Mouse (Mus musculus): ENCODE measurements around the gene Olfr844. TPM values are rescaled to one million over a fixed set of nuclear protein-coding genes. Genes with fewer than 3 reads are reported as not detected.

Olfr844 gene
- polyA plus RNA-seq (2015; fragmentation: Nextera tagmentation; extraction: Ambion mirVana): not detected in 2 replicates

DNA sequence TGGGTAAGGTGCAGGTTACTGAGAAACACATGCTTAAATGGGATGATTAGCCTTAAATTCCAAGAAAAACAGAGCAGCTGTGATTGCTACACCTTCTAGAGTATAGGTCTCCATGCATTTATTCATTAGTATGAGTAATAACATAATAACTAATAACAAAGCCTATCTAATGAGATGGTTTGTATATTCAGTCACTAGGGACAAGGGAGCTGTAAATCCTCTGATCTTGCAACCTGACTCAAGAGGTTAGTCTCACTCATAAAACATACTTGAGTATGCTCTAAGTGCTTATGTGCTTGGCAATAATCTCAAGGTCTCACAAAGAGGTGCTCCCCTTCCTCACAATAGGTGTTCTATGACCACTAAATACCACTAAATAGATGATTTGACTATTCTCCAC lies at the start of gene Olfr844:
Gene Olfr844, plus strand, starts transcription at position 301 of the 400 bp plus-strand sequence.

DNA sequence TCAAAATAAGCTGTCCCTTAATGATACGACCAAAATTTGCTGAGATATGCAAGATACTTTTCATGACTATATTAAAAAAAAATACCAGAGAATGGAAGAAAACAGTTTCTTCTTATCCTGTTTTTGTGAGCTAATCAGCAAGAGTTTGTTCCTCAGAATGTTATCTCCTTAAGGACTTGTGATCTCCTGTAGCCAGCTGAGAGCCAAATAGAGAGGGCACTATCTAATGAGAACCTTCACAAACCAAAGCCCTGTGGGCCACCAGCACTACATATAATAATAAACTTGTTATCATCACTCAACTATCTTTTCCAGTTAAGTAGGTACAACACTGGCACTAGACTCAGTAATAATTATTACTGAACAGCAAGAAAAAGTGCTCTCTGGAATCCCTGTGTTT lies 20.0 kb downstream of the Olfr844 start, which contains the start of gene Olfr845:
Gene Olfr845, plus strand, starts transcription at position 301 of the 400 bp plus-strand sequence.

DNA sequence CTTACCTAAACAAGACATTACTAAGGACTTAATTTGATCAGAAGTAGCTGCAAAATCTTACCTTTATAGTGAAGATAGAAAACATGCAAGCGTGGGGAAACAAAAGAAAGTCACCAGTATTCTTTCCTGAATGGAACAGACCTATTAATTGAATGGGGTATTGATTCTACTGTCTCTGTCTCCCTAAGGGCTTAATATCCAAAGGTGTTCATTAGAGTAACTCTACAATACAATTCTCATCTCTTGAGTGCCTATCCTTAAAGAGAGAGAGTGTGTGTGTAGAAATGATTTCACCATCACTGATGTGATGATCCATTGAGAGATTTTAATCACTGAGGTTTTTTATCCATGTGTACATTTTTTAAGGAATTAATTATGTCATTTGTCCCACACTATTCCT lies 47.8 kb downstream of the Olfr844 start, which contains the start of gene Olfr846:
Gene Olfr846, minus strand, starts transcription at position 101 of the 400 bp plus-strand sequence.

Other genes starting within 250 kb of the Olfr844 start
- gene Olfr836, start 196.0 kb upstream of the Olfr844 start, polyA plus RNA-seq (2015; fragmentation: Nextera tagmentation; extraction: Ambion mirVana): not detected in 2 replicates
- gene Olfr837, start 180.0 kb upstream of the Olfr844 start, polyA plus RNA-seq (2015; fragmentation: Nextera tagmentation; extraction: Ambion mirVana): not detected in 2 replicates
- gene Olfr839-ps1, start 139.0 kb upstream of the Olfr844 start, polyA plus RNA-seq (2015; fragmentation: Nextera tagmentation; extraction: Ambion mirVana): not detected in 2 replicates
- gene Olfr843, start 64.4 kb upstream of the Olfr844 start, polyA plus RNA-seq (2015; fragmentation: Nextera tagmentation; extraction: Ambion mirVana): not detected in 2 replicates
- gene Olfr845, start 20.1 kb downstream of the Olfr844 start, polyA plus RNA-seq (2015; fragmentation: Nextera tagmentation; extraction: Ambion mirVana): not detected in 2 replicates
- gene Olfr846, start 47.7 kb downstream of the Olfr844 start, polyA plus RNA-seq (2015; fragmentation: Nextera tagmentation; extraction: Ambion mirVana): not detected in 2 replicates
- gene Olfr847, start 62.3 kb downstream of the Olfr844 start, polyA plus RNA-seq (2015; fragmentation: Nextera tagmentation; extraction: Ambion mirVana): not detected in 2 replicates
- gene Olfr849, start 123.9 kb downstream of the Olfr844 start, polyA plus RNA-seq (2015; fragmentation: Nextera tagmentation; extraction: Ambion mirVana): not detected in 2 replicates
- gene Olfr850, start 161.9 kb downstream of the Olfr844 start, polyA plus RNA-seq (2015; fragmentation: Nextera tagmentation; extraction: Ambion mirVana): not detected in 2 replicates
- not detected in 2 replicates for gene Olfr851, start 176.9 kb downstream of the Olfr844 start, polyA plus RNA-seq (2015; fragmentation: Nextera tagmentation; extraction: Ambion mirVana)
- not detected in 2 replicates for gene Olfr853, start 224.7 kb downstream of the Olfr844 start, polyA plus RNA-seq (2015; fragmentation: Nextera tagmentation; extraction: Ambion mirVana)